Mouse (Mus musculus) thymus, adult 2 months (tissue): ENCODE measurements around the gene Apobec3.

Experiments used
- CTCF ChIP-seq: fragments of 200-500 bp; IDR thresholded peaks from 2 replicates; pipeline ENCODE4 v1.5.1; 2012; ENCODE audit warnings: mild to moderate bottlenecking, control low read depth, low read length, moderate library complexity, borderline replicate concordance; ENCODE audit not compliant: control insufficient read depth, poor library complexity, insufficient read depth; ENCODE audit errors: extremely low read depth
- POLR2A ChIP-seq: fragments of 200-500 bp; IDR thresholded peaks from 2 replicates; pipeline ENCODE4 v1.6.1; 2012; ENCODE audit warnings: mild to moderate bottlenecking, low read length, control low read depth, moderate library complexity; ENCODE audit not compliant: control insufficient read depth, poor library complexity, insufficient read depth; ENCODE audit errors: extremely low read depth

DNA sequence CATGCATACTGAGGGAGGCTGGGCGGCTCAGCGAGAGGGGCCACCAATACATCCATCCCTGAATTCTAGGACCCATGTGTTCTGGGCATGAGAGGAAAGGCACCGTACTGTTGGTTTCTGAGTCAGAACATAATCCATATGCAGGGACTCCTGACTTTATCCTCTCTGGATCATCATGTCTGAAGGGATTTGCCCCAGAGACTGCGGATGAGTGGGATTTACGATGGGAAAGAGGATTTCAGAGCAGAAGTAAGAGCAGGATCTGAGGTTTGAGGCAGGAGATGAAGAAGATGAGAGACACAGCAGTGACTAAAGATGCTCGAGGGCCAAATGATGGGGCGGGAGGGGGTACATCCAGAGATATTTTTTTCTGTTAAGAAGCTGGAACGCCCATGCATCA, 17.9 kb upstream of the Apobec3 start:
- no peak for TF ChIP-seq POLR2A
- TF ChIP-seq CTCF = no peak
